Mouse (Mus musculus): ENCODE data around the gene Lsamp. TPM values are rescaled to one million over a fixed set of nuclear protein-coding genes. Genes with fewer than 3 reads are reported as not detected.

Lsamp gene
- polyA plus RNA-seq, 1 experiment from 2014 or later: 1.1 TPM

GRCm38 (mm10) chr16:40290132-40290531, 306.0 kb downstream of the Lsamp start:
- H3K27ac ChIP-seq (ENCODE audit: poor library complexity, severe bottlenecking): no peak overlapping the region
- H3K4me1 ChIP-seq (replicated peaks): no peaks in the 10 kb centered on the region
- 70% methylated on average over 4 of the region's 4 CpGs for WGBS
- no peaks in the 10 kb centered on the region for H3K27me3 ChIP-seq (replicated peaks)
- H3K9ac ChIP-seq: no peak overlapping the region
- no peaks in the 10 kb centered on the region for H3K36me3 ChIP-seq
- no peak for ATAC-seq (ENCODE audit: insufficient number of reproducible peaks, low FRiP score)
- H3K4me3 ChIP-seq: no peak overlapping the region
- no peaks in the 10 kb centered on the region for H3K9me3 ChIP-seq (replicated peaks)
- no peak overlapping the region for H3K4me2 ChIP-seq

DNA sequence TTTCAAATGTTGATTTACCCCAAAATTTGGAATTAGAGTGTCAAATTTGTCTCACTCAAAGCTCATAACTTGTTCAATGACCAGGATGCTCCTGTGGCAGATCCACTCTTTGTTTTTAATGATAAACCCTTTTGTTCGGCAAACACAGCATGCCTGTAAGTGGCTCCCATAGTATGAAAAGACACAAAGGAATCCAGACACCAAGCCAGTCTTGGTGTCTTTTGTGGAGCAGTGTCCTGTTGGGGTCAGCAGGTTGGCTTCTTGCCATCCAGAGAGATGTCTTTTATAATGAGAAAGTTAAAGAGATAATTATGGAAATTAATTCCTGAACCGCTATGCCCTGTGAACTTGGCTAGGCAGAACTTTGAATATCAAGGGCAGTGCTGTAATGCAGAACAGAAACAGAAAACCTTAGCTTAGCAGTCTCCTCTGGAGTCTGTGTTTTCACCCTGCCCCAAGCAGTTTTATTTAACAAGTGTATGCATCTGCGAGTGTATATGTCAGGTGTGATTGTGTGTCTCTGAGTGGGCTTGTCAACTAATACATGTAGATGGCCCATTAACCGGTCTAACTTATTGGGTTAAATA, 310.2 kb downstream of the Lsamp start:
- Histone ChIP-seq H3K9me3 (replicated peaks) (no peaks in the 10 kb centered on the region), H3K4me3 (no peak overlapping the region), H3K27ac (ENCODE audit: poor library complexity, severe bottlenecking) (no peak overlapping the region), H3K9ac (no peak overlapping the region), H3K4me1 (replicated peaks) (no peaks in the 10 kb centered on the region), H3K36me3 (no peaks in the 10 kb centered on the region), H3K27me3 (replicated peaks) (no peaks in the 10 kb centered on the region), H3K4me2 (no peak overlapping the region)
- 72% methylated on average over 4 of the region's 4 CpGs for WGBS
- no peak for ATAC-seq (ENCODE audit: insufficient number of reproducible peaks, low FRiP score)

DNA sequence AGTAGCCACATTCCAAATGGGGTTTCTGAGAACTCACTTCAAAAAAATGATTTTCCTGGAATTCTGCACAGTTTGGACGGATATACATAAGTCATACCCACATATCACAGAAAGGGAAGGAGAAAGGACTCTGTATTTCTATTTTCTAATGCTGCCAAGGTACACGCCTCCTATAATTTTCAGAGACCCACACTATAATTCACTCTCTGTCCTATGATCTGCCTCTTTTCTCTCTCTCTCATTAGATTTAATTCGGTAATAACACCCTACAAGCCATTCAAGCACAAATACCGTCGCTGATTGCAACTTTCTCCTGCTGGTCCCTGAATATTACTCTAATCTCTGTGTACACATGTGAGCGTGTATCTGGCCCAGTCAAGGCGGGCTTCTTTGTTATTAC, 311.1 kb downstream of the Lsamp start:
- no peak overlapping the region for H3K4me2 ChIP-seq
- H3K4me1 ChIP-seq (replicated peaks): no peaks in the 10 kb centered on the region
- no peak overlapping the region for H3K4me3 ChIP-seq
- no peaks in the 10 kb centered on the region for H3K27me3 ChIP-seq (replicated peaks)
- 78% methylated on average over 7 of the region's 7 CpGs for WGBS
- H3K27ac ChIP-seq (ENCODE audit: poor library complexity, severe bottlenecking): no peak overlapping the region
- H3K9me3 ChIP-seq (replicated peaks): no peaks in the 10 kb centered on the region
- ATAC-seq (ENCODE audit: insufficient number of reproducible peaks, low FRiP score): no peak
- no peaks in the 10 kb centered on the region for H3K36me3 ChIP-seq
- H3K9ac ChIP-seq: no peak overlapping the region

DNA sequence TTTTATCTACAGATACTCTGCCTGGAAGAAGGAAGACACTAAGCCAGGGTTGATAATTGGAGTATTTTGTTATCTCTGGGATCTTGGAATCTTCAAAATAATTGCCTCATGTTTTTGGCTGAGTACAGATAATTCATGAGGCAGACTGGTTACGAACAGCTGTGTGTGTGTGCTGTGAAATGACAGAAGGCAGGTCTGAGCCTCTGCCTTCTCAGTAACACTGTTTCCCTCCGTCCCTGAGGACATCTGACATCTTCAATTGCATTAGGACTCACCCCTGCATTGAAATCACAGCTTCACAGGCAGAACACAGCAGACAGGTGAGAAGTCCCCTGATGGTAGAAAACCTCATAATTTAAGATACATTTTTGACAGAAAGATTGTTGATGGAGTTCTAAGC, 323.5 kb downstream of the Lsamp start:
- WGBS: 52% methylated on average over 2 of the region's 2 CpGs
- H3K27ac ChIP-seq (ENCODE audit: poor library complexity, severe bottlenecking): no peak overlapping the region
- no peaks in the 10 kb centered on the region for H3K36me3 ChIP-seq
- H3K4me2 ChIP-seq: no peak overlapping the region
- no peak for ATAC-seq (ENCODE audit: insufficient number of reproducible peaks, low FRiP score)
- no peaks in the 10 kb centered on the region for H3K27me3 ChIP-seq (replicated peaks)
- H3K4me1 ChIP-seq (replicated peaks): no peaks in the 10 kb centered on the region
- H3K9ac ChIP-seq: no peak overlapping the region
- H3K4me3 ChIP-seq: no peak overlapping the region
- H3K9me3 ChIP-seq (replicated peaks): no peaks in the 10 kb centered on the region

- H3K9ac ChIP-seq: no peak overlapping the region
- no peak overlapping the region for H3K27ac ChIP-seq (ENCODE audit: poor library complexity, severe bottlenecking)
- no peak overlapping the region for H3K4me3 ChIP-seq
- H3K27me3 ChIP-seq (replicated peaks): no peaks in the 10 kb centered on the region
- WGBS: 79% methylated on average over 2 of the region's 2 CpGs
- H3K4me1 ChIP-seq (replicated peaks): no peaks in the 10 kb centered on the region
- ATAC-seq (ENCODE audit: insufficient number of reproducible peaks, low FRiP score): no peak
- no peaks in the 10 kb centered on the region for H3K36me3 ChIP-seq
- no peak overlapping the region for H3K4me2 ChIP-seq
- H3K9me3 ChIP-seq (replicated peaks): no peaks in the 10 kb centered on the region
These were observed 332.0 kb downstream of the Lsamp start for GRCm38 (mm10) chr16:40316199-40316598.

- no peaks in the 10 kb centered on the region for H3K27me3 ChIP-seq (replicated peaks)
- no peaks in the 10 kb centered on the region for H3K9me3 ChIP-seq (replicated peaks)
- H3K4me1 ChIP-seq (replicated peaks): no peaks in the 10 kb centered on the region
- ATAC-seq (ENCODE audit: insufficient number of reproducible peaks, low FRiP score): no peak
- no peak overlapping the region for H3K4me3 ChIP-seq
- H3K36me3 ChIP-seq: no peaks in the 10 kb centered on the region
- H3K4me2 ChIP-seq: no peak overlapping the region
- no peak overlapping the region for H3K9ac ChIP-seq
- H3K27ac ChIP-seq (ENCODE audit: poor library complexity, severe bottlenecking): no peak overlapping the region
- WGBS: 86% methylated on average over 3 of the region's 3 CpGs
These were observed 340.6 kb downstream of the Lsamp start for GRCm38 (mm10) chr16:40324811-40325210.

GRCm38 (mm10) chr16:40328249-40328820, 344.2 kb downstream of the Lsamp start:
- ATAC-seq (ENCODE audit: insufficient number of reproducible peaks, low FRiP score): no peak
- no peaks in the 10 kb centered on the region for H3K4me1 ChIP-seq (replicated peaks)
- no peak overlapping the region for H3K4me3 ChIP-seq
- no peak overlapping the region for H3K4me2 ChIP-seq
- no peaks in the 10 kb centered on the region for H3K9me3 ChIP-seq (replicated peaks)
- 74% methylated on average over 7 of the region's 7 CpGs for WGBS
- no peak overlapping the region for H3K27ac ChIP-seq (ENCODE audit: poor library complexity, severe bottlenecking)
- H3K27me3 ChIP-seq (replicated peaks): no peaks in the 10 kb centered on the region
- no peaks in the 10 kb centered on the region for H3K36me3 ChIP-seq
- no peak overlapping the region for H3K9ac ChIP-seq

- H3K27me3 ChIP-seq (replicated peaks): no peaks in the 10 kb centered on the region
- no peak overlapping the region for H3K4me2 ChIP-seq
- H3K9ac ChIP-seq: no peak overlapping the region
- H3K36me3 ChIP-seq: no peaks in the 10 kb centered on the region
- no peak overlapping the region for H3K4me3 ChIP-seq
- no peak overlapping the region for H3K27ac ChIP-seq (ENCODE audit: poor library complexity, severe bottlenecking)
- no peaks in the 10 kb centered on the region for H3K9me3 ChIP-seq (replicated peaks)
- 77% methylated on average over 5 of the region's 5 CpGs for WGBS
- no peaks in the 10 kb centered on the region for H3K4me1 ChIP-seq (replicated peaks)
- no peak for ATAC-seq (ENCODE audit: insufficient number of reproducible peaks, low FRiP score)
These were observed 385.5 kb downstream of the Lsamp start for GRCm38 (mm10) chr16:40369677-40370076.

- H3K4me3 ChIP-seq: no peak overlapping the region
- H3K9ac ChIP-seq: no peak overlapping the region
- no peak overlapping the region for H3K4me2 ChIP-seq
- WGBS: 90% methylated on average over 1 of the region's 1 CpGs
- ATAC-seq (ENCODE audit: insufficient number of reproducible peaks, low FRiP score): no peak
- no peak overlapping the region for H3K27ac ChIP-seq (ENCODE audit: poor library complexity, severe bottlenecking)
- no peaks in the 10 kb centered on the region for H3K36me3 ChIP-seq
- no peaks in the 10 kb centered on the region for H3K4me1 ChIP-seq (replicated peaks)
- H3K9me3 ChIP-seq (replicated peaks): no peaks in the 10 kb centered on the region
- H3K27me3 ChIP-seq (replicated peaks): no peaks in the 10 kb centered on the region
These were observed 387.1 kb downstream of the Lsamp start for GRCm38 (mm10) chr16:40371291-40371690.

- WGBS: 74% methylated on average over 4 of the region's 4 CpGs
- no peak overlapping the region for H3K9ac ChIP-seq
- H3K27me3 ChIP-seq (replicated peaks): no peaks in the 10 kb centered on the region
- no peaks in the 10 kb centered on the region for H3K4me1 ChIP-seq (replicated peaks)
- no peak overlapping the region for H3K27ac ChIP-seq (ENCODE audit: poor library complexity, severe bottlenecking)
- ATAC-seq (ENCODE audit: insufficient number of reproducible peaks, low FRiP score): no peak
- no peak overlapping the region for H3K4me3 ChIP-seq
- no peaks in the 10 kb centered on the region for H3K36me3 ChIP-seq
- H3K9me3 ChIP-seq (replicated peaks): no peaks in the 10 kb centered on the region
- no peak overlapping the region for H3K4me2 ChIP-seq
These were observed 391.2 kb downstream of the Lsamp start for GRCm38 (mm10) chr16:40375314-40375713.

DNA sequence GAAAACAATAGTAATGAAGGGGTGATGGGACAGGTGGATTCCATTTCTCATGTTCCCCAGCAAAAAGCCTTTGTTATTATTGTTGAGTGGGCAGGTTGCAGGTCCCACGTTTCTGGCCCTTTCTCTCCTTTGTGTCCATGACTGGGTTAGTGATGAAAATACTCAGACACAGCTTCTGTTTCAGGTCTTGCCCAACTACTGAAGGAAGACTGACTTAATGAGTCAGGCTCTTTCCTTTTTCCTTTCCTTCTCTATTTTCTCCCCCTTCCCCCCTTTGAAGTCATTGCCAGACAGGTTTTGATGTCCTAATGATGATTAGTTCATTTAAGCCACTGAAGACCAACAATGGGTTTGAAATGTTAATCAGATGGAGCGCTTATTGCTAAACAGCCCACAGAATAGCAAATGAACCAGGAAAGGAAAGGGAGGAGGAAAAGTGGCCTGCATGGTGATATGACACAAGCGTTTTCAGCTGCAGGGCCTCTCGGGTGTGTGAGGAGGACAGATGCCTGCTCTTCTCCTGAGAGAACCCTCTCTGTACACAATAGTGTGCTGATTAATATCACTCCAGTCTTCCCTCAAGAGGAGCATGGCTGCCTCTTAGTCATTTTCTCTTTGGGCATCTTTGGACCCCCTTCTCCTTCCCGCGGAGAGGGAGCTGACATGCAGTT, 393.1 kb downstream of the Lsamp start:
- H3K4me2 ChIP-seq: no peak overlapping the region
- no peak for ATAC-seq (ENCODE audit: insufficient number of reproducible peaks, low FRiP score)
- H3K9me3 ChIP-seq (replicated peaks): no peaks in the 10 kb centered on the region
- H3K27ac ChIP-seq (ENCODE audit: poor library complexity, severe bottlenecking): no peak overlapping the region
- WGBS: 71% methylated on average over 6 of the region's 6 CpGs
- no peak overlapping the region for H3K4me3 ChIP-seq
- H3K27me3 ChIP-seq (replicated peaks): no peaks in the 10 kb centered on the region
- no peaks in the 10 kb centered on the region for H3K4me1 ChIP-seq (replicated peaks)
- H3K9ac ChIP-seq: no peak overlapping the region
- no peaks in the 10 kb centered on the region for H3K36me3 ChIP-seq

DNA sequence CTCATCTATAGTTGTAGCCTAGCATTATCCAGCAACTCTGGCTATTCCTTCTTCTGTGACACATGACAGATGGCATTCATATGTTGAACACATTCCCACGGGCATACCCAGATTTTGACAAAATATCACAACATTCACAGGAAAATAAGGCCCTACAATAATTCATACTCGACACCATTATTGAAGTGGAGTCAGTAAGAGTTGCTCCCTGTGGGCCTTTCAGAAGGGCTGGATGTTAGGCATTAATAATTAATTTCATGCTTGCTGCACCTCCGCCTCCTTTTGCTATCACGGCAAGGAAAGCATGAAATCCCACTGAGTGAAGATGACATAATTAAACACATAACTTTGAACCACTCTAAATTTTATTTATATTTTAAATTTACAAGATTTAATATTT, 407.9 kb downstream of the Lsamp start:
- H3K9me3 ChIP-seq (replicated peaks): no peaks in the 10 kb centered on the region
- no peak overlapping the region for H3K27ac ChIP-seq (ENCODE audit: poor library complexity, severe bottlenecking)
- H3K4me1 ChIP-seq (replicated peaks): no peaks in the 10 kb centered on the region
- H3K4me2 ChIP-seq: no peak overlapping the region
- no peaks in the 10 kb centered on the region for H3K36me3 ChIP-seq
- H3K4me3 ChIP-seq: no peak overlapping the region
- H3K9ac ChIP-seq: no peak overlapping the region
- 81% methylated on average over 4 of the region's 4 CpGs for WGBS
- no peak for ATAC-seq (ENCODE audit: insufficient number of reproducible peaks, low FRiP score)
- H3K27me3 ChIP-seq (replicated peaks): no peaks in the 10 kb centered on the region

Measured in heart, embryonic 12.5 days (tissue).